Mouse (Mus musculus) C2C12 (cell line): Measurements from ENCODE around the gene Apoc2. TPM values are rescaled to one million over a fixed set of nuclear protein-coding genes. Genes with fewer than 3 reads are reported as not detected.

Source experiments
- H3K27me3 ChIP-seq: one replicate; pipeline ENCODE4 v1.6.1; 2011; ENCODE audit not compliant: control insufficient read depth, insufficient read depth, insufficient read length
- H3K36me3 ChIP-seq: one replicate; pipeline ENCODE4 v1.6.1; 2011; ENCODE audit not compliant: control insufficient read depth, insufficient read depth
- H3K4me3 ChIP-seq: one replicate; pipeline ENCODE4 v1.5.1; 2011; ENCODE audit warnings: mild to moderate bottlenecking, control low read depth; ENCODE audit not compliant: poor library complexity, insufficient read depth, severe bottlenecking
- H3K79me2 ChIP-seq: one replicate; pipeline ENCODE4 v1.6.1; 2011; ENCODE audit not compliant: control insufficient read depth, insufficient read depth
- H3K79me3 ChIP-seq: one replicate; pipeline ENCODE4 v1.6.1; 2011; ENCODE audit warnings: low read depth, control low read depth
- H3ac ChIP-seq: one replicate; pipeline ENCODE3; 2011; ENCODE audit warnings: low read depth; ENCODE audit not compliant: control insufficient read depth, insufficient read length
- CEBPB ChIP-seq: IDR thresholded peaks from one replicate; pipeline ENCODE4 v1.6.1; 2011; ENCODE audit warnings: low read depth, mild to moderate bottlenecking, control low read depth, moderate library complexity
- CTCF ChIP-seq: IDR thresholded peaks from one replicate; pipeline ENCODE4 v1.5.1; 2011; ENCODE audit not compliant: control insufficient read depth, insufficient read depth, insufficient read length
- FOSL1 ChIP-seq: IDR thresholded peaks from one replicate; pipeline ENCODE4 v1.8.0; 2011; ENCODE audit warnings: mild to moderate bottlenecking, low read length; ENCODE audit not compliant: poor library complexity, insufficient read depth, severe bottlenecking
- MAX ChIP-seq: IDR thresholded peaks from one replicate; pipeline ENCODE4 v1.6.1; 2011; ENCODE audit warnings: mild to moderate bottlenecking, control low read depth
- MYOD1 ChIP-seq: IDR thresholded peaks from one replicate; pipeline ENCODE4 v1.6.1; 2011; ENCODE audit warnings: low read depth; ENCODE audit not compliant: control insufficient read depth, insufficient read length
- MYOG ChIP-seq: IDR thresholded peaks from one replicate; pipeline ENCODE4 v1.6.1; 2011; ENCODE audit not compliant: control insufficient read depth, insufficient read length; ENCODE audit errors: extremely low read depth
- USF1 ChIP-seq: IDR thresholded peaks from one replicate; pipeline ENCODE4 v1.6.1; 2011; ENCODE audit warnings: low read depth, mild to moderate bottlenecking, control low read depth, moderate library complexity
- polyA plus RNA-seq: library from polyadenylated mRNA; unstranded; fragments of >200 nt; fragmentation: generic; extraction: Trizol; gene quantifications from one replicate; pipeline ENCODE4 v1.2.1, GENCODE M21; 2012; ENCODE audit warnings: missing spikeins

Gene Apoc2
- polyA plus RNA-seq, 1 experiment, result not detected

- Histone ChIP-seq H3K27me3 (no peaks in the 10 kb centered on the region), H3K79me2 (peaks cover 46% of the 10 kb centered on the region), H3K79me3 (peaks cover 39% of the 10 kb centered on the region), H3ac (peak within 1 kb of the TSS; percentile 97), H3K4me3 (peak within 1 kb of the TSS; percentile 79), H3K36me3 (no peaks in the 10 kb centered on the region)
- TF ChIP-seq CEBPB (no peak), MYOD1 (no peak), MAX (no peak), CTCF (no peak), FOSL1 (no peak), USF1 (no peak), MYOG (no peak)
Observed at GRCm38 (mm10) chr7:19664955-19665841, 12.5 kb downstream of the Apoc2 start, which contains the start of gene Clptm1. Clptm1 (minus strand) TSS chr7:19665033.

- peaks cover 53% of the 10 kb centered on the region for H3K79me2 ChIP-seq
- peak overlapping the region; percentile 79 for H3K4me3 ChIP-seq
- H3K79me3 ChIP-seq, result peaks cover 46% of the 10 kb centered on the region
- H3ac ChIP-seq, result peak overlapping the region; percentile 97
- no peaks in the 10 kb centered on the region for H3K36me3 ChIP-seq
- no peaks in the 10 kb centered on the region for H3K27me3 ChIP-seq
- TF ChIP-seq USF1, result no peak
- no peak for TF ChIP-seq MYOG
- no peak for TF ChIP-seq MYOD1
- no peak for TF ChIP-seq FOSL1
- TF ChIP-seq CEBPB, result no peak
- no peak for TF ChIP-seq CTCF
- TF ChIP-seq MAX, result no peak
Observed at GRCm38 (mm10) chr7:19664455-19664954, 13.2 kb downstream of the Apoc2 start.

GRCm38 (mm10) chr7:19663940-19664339 is 13.8 kb downstream of the Apoc2 start:
- Histone ChIP-seq H3K79me2 (peaks cover 59% of the 10 kb centered on the region), H3K4me3 (peak overlapping the region; percentile 79), H3K36me3 (no peaks in the 10 kb centered on the region), H3K79me3 (peaks cover 49% of the 10 kb centered on the region), H3K27me3 (no peaks in the 10 kb centered on the region), H3ac (peak overlapping the region; percentile 97)
- TF ChIP-seq USF1 (no peak), MAX (no peak), MYOG (no peak), FOSL1 (no peak), CTCF (no peak), MYOD1 (no peak), CEBPB (no peak)

GRCm38 (mm10) chr7:19652614-19653013 is 25.1 kb downstream of the Apoc2 start:
- TF ChIP-seq MYOD1 (no peak), CEBPB (no peak), MAX (no peak), FOSL1 (no peak), USF1 (no peak)
- Histone ChIP-seq H3ac (no peak overlapping the region), H3K79me2 (peaks cover 16% of the 10 kb centered on the region), H3K36me3 (peaks cover 8% of the 10 kb centered on the region), H3K27me3 (no peaks in the 10 kb centered on the region), H3K4me3 (no peak overlapping the region), H3K79me3 (peaks cover 8% of the 10 kb centered on the region)

GRCm38 (mm10) chr7:19651063-19651786 is 26.5 kb downstream of the Apoc2 start:
- TF ChIP-seq MYOG (no peak), MYOD1 (no peak), CEBPB (no peak), CTCF (no peak), FOSL1 (no peak), USF1 (no peak), MAX (no peak)
- H3ac ChIP-seq, result no peak overlapping the region
- H3K27me3 ChIP-seq, result no peaks in the 10 kb centered on the region
- no peak overlapping the region for H3K4me3 ChIP-seq
- peaks cover 3% of the 10 kb centered on the region for H3K79me2 ChIP-seq
- peaks cover 8% of the 10 kb centered on the region for H3K36me3 ChIP-seq
- peaks cover 3% of the 10 kb centered on the region for H3K79me3 ChIP-seq
